Mouse (Mus musculus) G1E (cell line): ENCODE measurements at regions not wholly inside any gene's neighbourhood (a gene's known extent, or its start where the extent isn't known, plus 50 kb on each side); places are given as distances from the start of the nearest gene placed in this dataset.

Source experiments
- CTCF ChIP-seq: IDR thresholded peaks from 2 replicates; pipeline ENCODE4 v1.5.1; 2012; ENCODE audit warnings: low read depth, low read length, inconsistent platforms, mixed read lengths
- GATA1 ChIP-seq: IDR thresholded peaks from 2 replicates; pipeline ENCODE4 v1.6.1; 2012; ENCODE audit warnings: borderline replicate concordance, low read length, inconsistent platforms, mixed read lengths

- TF ChIP-seq CTCF (no peak), GATA1 (no peak)
These were observed 125.9 kb downstream of the 1700017N19Rik start for GRCm38 (mm10) chr10:100716084-100716667.
